In genomic region chr13:35500891-35501290, GRCm38 (mm10) we compare ENCODE assay signal across 12 mouse cellular contexts.
DNase-seq lines count a peak whose midpoint lies in the region; ATAC-seq lines count a peak whose summit lies in the region.
"Had no signal": no experiment of that assay in that cellular context is flagged by ENCODE, and none has a peak within 500 bp of the region (broad histone marks: within the 10 kb centered on the region; RNA-seq: fewer than 3 reads in every experiment).

No protein-coding gene starts in this region.

- 16% methylated on average over 5 of the region's 5 CpGs for WGBS in limb, embryonic 13.5 days

- ATAC-seq in limb, embryonic 13.5 days (ENCODE audit: low FRiP score, low read depth) = 0 out of 2 replicates have a peak, but pooled peaks have one; percentile 15

- peak overlapping the region; percentile 28; the same call in 1 of the 2 replicates for H3K27ac ChIP-seq in limb, embryonic 13.5 days
- H3K27ac ChIP-seq: macrophage had no signal

- no peak overlapping the region for H3K9ac ChIP-seq in limb, embryonic 13.5 days
- H3K9ac ChIP-seq: heart, embryonic 15.5 days had no signal

- H3K4me1 ChIP-seq in limb, embryonic 13.5 days = peaks cover 35% of the 10 kb centered on the region
- H3K4me1 ChIP-seq: heart, embryonic 15.5 days had no signal

- H3K4me2 ChIP-seq in limb, embryonic 13.5 days (replicated peaks) = no peak overlapping the region
- H3K4me2 ChIP-seq: heart, embryonic 15.5 days had no signal

- H3K27me3 ChIP-seq in limb, embryonic 13.5 days = no peaks in the 10 kb centered on the region
- H3K27me3 ChIP-seq: heart, embryonic 15.5 days had no signal

- DNase-seq in cerebellum, adult 11-12 months = peak; percentile 6
- DNase-seq in cerebellum, adult 9-10 months = no peak
- peak; percentile 12 to 35 for DNase-seq in left cerebral cortex, adult 18-20 months (ENCODE audit: low spot score in 2 of 2)
- DNase-seq in left cerebral cortex, adult 8-10 months (ENCODE audit: low spot score in 2 of 2) = no peak
- DNase-seq in spleen, adult 18-20 months = no peak
- DNase-seq in retina, postnatal 1 day = no peak
- DNase-seq in ovary, postnatal 36 days (ENCODE audit: low spot score) = no peak
- DNase-seq: kidney, adult 9 months; liver had no signal

- H3K36me3 ChIP-seq in limb, embryonic 13.5 days = no peaks in the 10 kb centered on the region
- H3K36me3 ChIP-seq: heart, embryonic 15.5 days had no signal

- H3K9me3 ChIP-seq in limb, embryonic 13.5 days = no peaks in the 10 kb centered on the region
- H3K9me3 ChIP-seq: heart, embryonic 15.5 days had no signal

- H3K4me3 ChIP-seq in limb, embryonic 13.5 days = no peak overlapping the region
- H3K4me3 ChIP-seq: heart, embryonic 15.5 days had no signal

Comparison
In these comparisons a context has a peak if more than half of its experiments do, and no peak if none do; other contexts are left out.
1. DNase-seq: peak in cerebellum, adult 11-12 months (single experiment) and left cerebral cortex, adult 18-20 months (2 of 2); none in cerebellum, adult 9-10 months (single experiment), left cerebral cortex, adult 8-10 months (0 of 2), spleen, adult 18-20 months (0 of 2), retina, postnatal 1 day (single experiment) and ovary, postnatal 36 days (single experiment).